Mouse (Mus musculus) adrenal gland, adult 10 weeks (tissue): ENCODE results near the gene Plscr1. TPM values are rescaled to one million over a fixed set of nuclear protein-coding genes. Genes with fewer than 3 reads are reported as not detected.

Experiments used
- polyA plus RNA-seq: library from polyadenylated mRNA; stranded (reverse); fragments of 350-450 nt; fragmentation: Illumina TruSeq; extraction: RNeasy Lipid Tissue Mini Kit (QIAGEN cat#74804); gene quantifications from one replicate; pipeline ENCODE4 v1.2.3, GENCODE M21; 2014; ENCODE audit warnings: low read depth, low replicate concordance

Gene Plscr1
- polyA plus RNA-seq = 15.2 TPM

DNA sequence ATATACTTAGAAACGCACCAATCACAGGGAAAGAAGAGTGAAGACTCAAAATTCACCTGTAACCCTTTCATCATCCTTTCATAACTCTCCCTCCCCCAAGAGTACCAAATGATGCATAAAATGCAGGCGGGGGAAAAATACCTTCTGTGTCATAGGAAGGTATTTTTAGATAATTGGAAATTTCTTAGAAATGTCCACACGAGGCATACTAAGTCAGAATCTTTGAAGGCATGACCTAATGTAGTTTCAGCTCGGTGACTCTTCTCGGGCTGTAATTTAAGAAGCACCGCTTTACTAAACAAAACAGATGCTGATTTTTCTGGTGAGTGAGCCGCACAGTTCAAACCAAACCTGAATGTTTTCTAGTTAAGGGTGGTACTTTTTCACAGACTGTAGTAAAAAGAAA, at the start of gene Plscr1:
Gene Plscr1 (plus strand): TSS at position 304 of the 406 bp plus-strand sequence.

DNA sequence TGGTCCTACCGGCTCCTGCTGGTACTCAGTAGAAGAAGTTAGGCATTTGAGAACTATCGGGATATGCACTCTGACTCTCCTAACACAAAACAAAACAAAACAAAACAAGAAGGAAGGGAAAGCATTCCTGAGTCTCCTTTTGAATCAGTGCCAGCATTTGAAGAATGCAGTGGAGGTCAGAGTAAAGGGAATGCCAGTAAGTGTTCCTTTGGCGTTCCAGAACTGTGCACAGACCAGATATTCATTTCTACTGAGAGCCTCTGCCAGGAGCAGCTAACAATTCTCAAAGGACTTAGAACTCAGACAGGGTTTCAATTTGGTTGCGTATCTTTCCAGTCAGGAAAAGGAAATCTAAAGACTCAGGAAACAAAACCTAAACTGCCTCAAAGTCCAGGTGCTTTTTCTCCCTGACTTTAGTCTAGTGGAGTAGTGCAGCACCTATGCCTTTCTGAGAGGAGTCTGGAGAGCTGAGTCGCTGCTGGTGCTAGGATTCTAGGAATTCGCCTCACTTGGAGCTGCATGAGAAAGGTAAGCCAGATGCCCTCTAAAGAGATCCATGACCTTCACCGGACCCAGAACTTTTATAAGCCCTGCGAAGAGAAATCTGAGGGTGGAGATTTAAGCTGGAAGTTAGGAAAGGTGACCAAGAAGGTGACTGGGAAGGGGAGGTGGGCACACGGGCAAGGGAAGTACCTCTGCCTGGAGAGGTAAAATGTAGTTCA, 26.1 kb downstream of the Plscr1 start, which contains the start of gene Plscr2:
Gene Plscr2 (plus strand): TSS at position 117 of the 722 bp plus-strand sequence.

GRCm38 (mm10) chr9:92309077-92309476, 59.5 kb downstream of the Plscr1 start, which contains the start of gene 1700057G04Rik:
1700057G04Rik (plus strand) TSS chr9:92309377.

Other genes starting within 250 kb of the Plscr1 start
- not detected for gene Plscr5, start 56.8 kb upstream of the Plscr1 start, polyA plus RNA-seq
- gene Plscr2, start 25.9 kb downstream of the Plscr1 start, polyA plus RNA-seq = 45.3 TPM
- not detected for gene 1700057G04Rik, start 59.6 kb downstream of the Plscr1 start, polyA plus RNA-seq
- gene Plscr4, start 207.6 kb downstream of the Plscr1 start, polyA plus RNA-seq = 81.6 TPM